8 mouse cellular contexts compared by ENCODE assay signal in the genomic region with DNA sequence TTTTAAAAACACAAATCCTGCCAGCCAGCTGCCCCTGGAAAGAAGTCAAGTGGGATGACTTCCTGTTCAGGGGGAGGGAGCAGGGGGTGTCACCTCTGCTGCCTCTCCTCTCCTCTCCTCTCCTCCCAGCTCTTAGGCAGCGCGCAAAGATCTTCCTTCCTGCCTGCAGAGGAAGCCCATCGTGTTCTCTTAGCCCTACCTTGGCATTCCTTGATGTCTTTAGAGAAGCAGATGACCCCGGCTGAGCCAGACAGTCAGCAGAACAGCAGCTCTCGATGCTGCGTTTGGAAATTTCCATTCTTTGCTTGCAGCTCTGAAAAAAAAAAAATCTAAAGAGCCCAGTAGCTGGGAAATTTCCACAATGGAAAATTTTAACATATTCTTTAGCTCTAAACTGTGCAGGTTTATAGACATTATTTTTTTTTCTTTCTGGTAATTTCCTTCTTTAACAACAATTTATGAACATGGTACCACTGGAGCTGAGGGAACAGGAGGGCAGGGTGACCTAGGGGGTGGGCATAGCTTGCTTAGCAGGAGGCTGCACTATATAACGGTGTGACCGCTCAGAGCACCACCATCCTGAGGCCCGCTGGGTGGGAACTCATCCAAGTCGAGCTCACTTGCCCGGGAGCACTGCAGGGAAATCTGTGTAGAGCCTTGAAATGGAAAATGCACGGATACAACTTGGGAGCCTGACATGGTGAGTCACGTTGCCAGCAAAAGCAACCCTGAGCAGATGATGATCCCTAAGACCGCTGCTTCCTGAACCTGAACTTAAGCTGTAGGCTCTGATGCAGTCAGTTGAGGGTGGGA.
DNase-seq lines count a peak whose midpoint lies in the region; ATAC-seq and TF ChIP-seq lines count a peak whose summit lies in the region.

No protein-coding gene starts in this region.

- H3K36me3 ChIP-seq in heart, embryonic 13.5 days, result no peaks in the 10 kb centered on the region
- no peaks in the 10 kb centered on the region for H3K36me3 ChIP-seq in lung, postnatal 0 days (ENCODE audit: insufficient read depth, low read length)
- H3K36me3 ChIP-seq in liver, postnatal 0 days (replicated peaks; ENCODE audit: insufficient read depth, low read length), result no peaks in the 10 kb centered on the region
- H3K36me3 ChIP-seq in hindbrain, embryonic 12.5 days, result no peaks in the 10 kb centered on the region

- 3% methylated on average over 14 of the region's 14 CpGs for WGBS in cerebellum, adult 2 months
- 32% methylated on average over 14 of the region's 14 CpGs for WGBS in heart, embryonic 13.5 days
- 27% methylated on average over 14 of the region's 14 CpGs for WGBS in lung, postnatal 0 days
- WGBS in liver, postnatal 0 days (ENCODE audit: insufficient replicate concordance), result 49% methylated on average over 14 of the region's 14 CpGs
- WGBS in hindbrain, embryonic 12.5 days, result 51% methylated on average over 14 of the region's 14 CpGs

- peaks cover 12% of the 10 kb centered on the region for H3K4me1 ChIP-seq in cerebellum, adult 2 months (ENCODE audit: control insufficient read depth, insufficient read depth, low read length)
- H3K4me1 ChIP-seq in heart, embryonic 13.5 days, result peaks cover 28% of the 10 kb centered on the region
- no peaks in the 10 kb centered on the region; the same call in 1 of the 2 replicates for H3K4me1 ChIP-seq in lung, postnatal 0 days (ENCODE audit: insufficient read depth, low read depth, low read length)
- H3K4me1 ChIP-seq in liver, postnatal 0 days (ENCODE audit: insufficient read depth), result no peaks in the 10 kb centered on the region
- H3K4me1 ChIP-seq in hindbrain, embryonic 12.5 days, result peaks cover 5% of the 10 kb centered on the region

- peak; percentile 14 for DNase-seq in gastrocnemius, postnatal 10 days
- DNase-seq in gastrocnemius, postnatal 25 days, result no peak
- peak; percentile 19 for DNase-seq in CD4-positive helper T cell, adult 2 months (ENCODE audit: low read depth, low spot score)
- peak; percentile 89 to 90 for DNase-seq in cerebellum, adult 2 months
- peak; percentile 6 for DNase-seq in lung, postnatal 0 days (ENCODE audit: low spot score)
- no peak for DNase-seq in liver, postnatal 0 days

- no peak for TF ChIP-seq EP300 in lung, postnatal 0 days (IDR thresholded peaks at IDR 0.05)
- TF ChIP-seq EP300 in liver, postnatal 0 days (IDR thresholded peaks at IDR 0.05; ENCODE audit: low read depth), result no peak

- H3K27me3 ChIP-seq in cerebellum, adult 2 months (ENCODE audit: control insufficient read depth, insufficient read depth, low read length), result no peaks in the 10 kb centered on the region
- peaks cover 13% of the 10 kb centered on the region for H3K27me3 ChIP-seq in heart, embryonic 13.5 days (replicated peaks)
- no peaks in the 10 kb centered on the region for H3K27me3 ChIP-seq in lung, postnatal 0 days (replicated peaks; ENCODE audit: insufficient read depth, low read length)
- no peaks in the 10 kb centered on the region for H3K27me3 ChIP-seq in liver, postnatal 0 days (ENCODE audit: insufficient read depth, low read length)
- no peaks in the 10 kb centered on the region for H3K27me3 ChIP-seq in hindbrain, embryonic 12.5 days

- TF ChIP-seq POLR2A in cerebellum, adult 2 months (IDR thresholded peaks at IDR 0.05; ENCODE audit: borderline replicate concordance, insufficient read depth, low read length), result no peak

- H3K9ac ChIP-seq in heart, embryonic 13.5 days, result no peak overlapping the region
- H3K9ac ChIP-seq in lung, postnatal 0 days (replicated peaks; ENCODE audit: low read depth), result no peak overlapping the region
- H3K9ac ChIP-seq in liver, postnatal 0 days (replicated peaks), result no peak overlapping the region
- no peak overlapping the region for H3K9ac ChIP-seq in hindbrain, embryonic 12.5 days

- TF ChIP-seq CTCF in cerebellum, adult 2 months (IDR thresholded peaks at IDR 0.05; ENCODE audit: borderline replicate concordance, insufficient read depth, low read depth, low read length), result no peak
- TF ChIP-seq CTCF in lung, postnatal 0 days (IDR thresholded peaks at IDR 0.05), result no peak
- no peak for TF ChIP-seq CTCF in liver, postnatal 0 days (IDR thresholded peaks at IDR 0.05; ENCODE audit: low read depth)

- no peak for ATAC-seq in heart, embryonic 13.5 days (ENCODE audit: extremely low read depth, insufficient number of reproducible peaks, low FRiP score, low TSS enrichment)
- no peak for ATAC-seq in lung, postnatal 0 days
- no peak for ATAC-seq in liver, postnatal 0 days
- no peak for ATAC-seq in hindbrain, embryonic 12.5 days (ENCODE audit: low FRiP score)

- no peaks in the 10 kb centered on the region for H3K9me3 ChIP-seq in heart, embryonic 13.5 days
- no peaks in the 10 kb centered on the region for H3K9me3 ChIP-seq in lung, postnatal 0 days (ENCODE audit: low read length)
- no peaks in the 10 kb centered on the region for H3K9me3 ChIP-seq in liver, postnatal 0 days (ENCODE audit: low read length)
- H3K9me3 ChIP-seq in hindbrain, embryonic 12.5 days (replicated peaks), result no peaks in the 10 kb centered on the region

- peak overlapping the region; percentile 67 for H3K27ac ChIP-seq in cerebellum, adult 2 months (ENCODE audit: insufficient read depth, low read length)
- H3K27ac ChIP-seq in heart, embryonic 13.5 days (replicated peaks), result peak overlapping the region; percentile 69
- no peak overlapping the region for H3K27ac ChIP-seq in lung, postnatal 0 days (ENCODE audit: low read length)
- no peak overlapping the region for H3K27ac ChIP-seq in liver, postnatal 0 days (ENCODE audit: low read depth)
- H3K27ac ChIP-seq in hindbrain, embryonic 12.5 days, result no peak overlapping the region

- peak overlapping the region; percentile 41 for H3K4me2 ChIP-seq in heart, embryonic 13.5 days
- H3K4me2 ChIP-seq in lung, postnatal 0 days (replicated peaks; ENCODE audit: low read depth, low read length), result no peak overlapping the region
- H3K4me2 ChIP-seq in liver, postnatal 0 days (ENCODE audit: low read depth, low read length), result no peak overlapping the region
- H3K4me2 ChIP-seq in hindbrain, embryonic 12.5 days (replicated peaks), result no peak overlapping the region

- peak overlapping the region; percentile 16 for H3K4me3 ChIP-seq in cerebellum, adult 2 months (replicated peaks; ENCODE audit: insufficient read depth, low read depth, low read length)
- no peak overlapping the region for H3K4me3 ChIP-seq in heart, embryonic 13.5 days
- no peak overlapping the region for H3K4me3 ChIP-seq in lung, postnatal 0 days (ENCODE audit: low read depth, low read length)
- no peak overlapping the region for H3K4me3 ChIP-seq in liver, postnatal 0 days (ENCODE audit: low read depth, low read length)
- H3K4me3 ChIP-seq in hindbrain, embryonic 12.5 days, result no peak overlapping the region

Comparison
In these comparisons a context has a peak if more than half of its experiments do, and no peak if none do; other contexts are left out.
1. DNase-seq: peak in gastrocnemius, postnatal 10 days (single experiment), CD4-positive helper T cell, adult 2 months (single experiment), cerebellum, adult 2 months (2 of 2) and lung, postnatal 0 days (single experiment); none in gastrocnemius, postnatal 25 days (single experiment) and liver, postnatal 0 days (single experiment).
2. H3K27ac ChIP-seq: peak in cerebellum, adult 2 months (single experiment) and heart, embryonic 13.5 days (single experiment); none in lung, postnatal 0 days (single experiment), liver, postnatal 0 days (single experiment) and hindbrain, embryonic 12.5 days (single experiment).